Mouse (Mus musculus) kidney, adult 2 months (tissue): ENCODE measurements at regions not wholly inside any gene's neighbourhood (a gene's known extent, or its start where the extent isn't known, plus 50 kb on each side); places are given as distances from the start of the nearest gene placed in this dataset.
A peak's percentile ranks its signal among the peaks of the same experiment; 100 is the strongest.

ENCODE experiments used
- DNase-seq: peaks from one replicate; pipeline ENCODE4 v3.0.0; 2021
- H3K27ac ChIP-seq: fragments of 200-500 bp; 2 replicates; pipeline ENCODE4 v1.5.1; 2012; ENCODE audit warnings: low read depth, low read length, control low read depth, inconsistent platforms; ENCODE audit not compliant: insufficient read depth
- H3K27me3 ChIP-seq: fragments of 200-500 bp; replicated peaks from 2 replicates; pipeline ENCODE4 v1.6.1; 2012; ENCODE audit warnings: mild to moderate bottlenecking, moderate library complexity, low read length, inconsistent platforms; ENCODE audit not compliant: control insufficient read depth, insufficient read depth
- H3K36me3 ChIP-seq: fragments of 200-500 bp; 2 replicates; pipeline ENCODE4 v1.6.1; 2012; ENCODE audit warnings: mild to moderate bottlenecking, moderate library complexity, low read length, inconsistent platforms; ENCODE audit not compliant: control insufficient read depth, insufficient read depth
- H3K4me1 ChIP-seq: fragments of 200-500 bp; 2 replicates; pipeline ENCODE4 v1.6.1; 2011; ENCODE audit warnings: low read length; ENCODE audit not compliant: control insufficient read depth, insufficient read depth
- H3K4me3 ChIP-seq: fragments of 200-500 bp; 2 replicates; pipeline ENCODE4 v1.5.1; 2011; ENCODE audit warnings: mild to moderate bottlenecking, low read depth, low read length, control low read depth; ENCODE audit not compliant: insufficient read depth
- CTCF ChIP-seq: fragments of 200-500 bp; conservative IDR thresholded peaks from 2 replicates; pipeline ENCODE4 v1.5.1; 2011; ENCODE audit warnings: low read depth, mild to moderate bottlenecking, control low read depth, low read length, moderate library complexity, mixed read lengths; ENCODE audit not compliant: insufficient read depth, insufficient read length
- POLR2A ChIP-seq: fragments of 200-500 bp; IDR thresholded peaks from one replicate; pipeline ENCODE4 v1.6.1; 2011; ENCODE audit warnings: low read depth, low read length, control low read depth
- WGBS: fragments of 180-500 bp; shearing (Covaris S2); methylation state at CpG from one replicate; pipeline ENCODE4 v1.1.7; 2018; 5-methylcytosine and 5-hydroxymethylcytosine counted together

- TF ChIP-seq POLR2A: no peak
- no peak for TF ChIP-seq CTCF
- Histone ChIP-seq H3K36me3 (no peaks in the 10 kb centered on the region), H3K4me1 (no peaks in the 10 kb centered on the region), H3K27ac (no peak overlapping the region), H3K4me3 (no peak overlapping the region), H3K27me3 (no peaks in the 10 kb centered on the region)
- WGBS: 48% methylated on average over 6 of the region's 6 CpGs
- no peak for DNase-seq
Measured at GRCm38 (mm10) chr9:30632164-30633146, 205.5 kb downstream of the Snx19 start.

- no peaks in the 10 kb centered on the region for H3K27me3 ChIP-seq
- no peaks in the 10 kb centered on the region for H3K4me1 ChIP-seq
- no peak for TF ChIP-seq POLR2A
- no peak for TF ChIP-seq CTCF
- no peaks in the 10 kb centered on the region for H3K36me3 ChIP-seq
- H3K4me3 ChIP-seq: no peak overlapping the region
- DNase-seq: no peak
- H3K27ac ChIP-seq: no peak overlapping the region
- 79% methylated on average over 8 of the region's 8 CpGs for WGBS
Measured at GRCm38 (mm10) chr9:30625635-30626034, 198.7 kb downstream of the Snx19 start.

- no peaks in the 10 kb centered on the region for H3K36me3 ChIP-seq
- DNase-seq: no peak
- H3K4me3 ChIP-seq: no peak overlapping the region
- H3K27me3 ChIP-seq: no peaks in the 10 kb centered on the region
- 55% methylated on average over 3 of the region's 3 CpGs for WGBS
- TF ChIP-seq POLR2A (no peak), CTCF (no peak)
- H3K4me1 ChIP-seq: no peaks in the 10 kb centered on the region
- no peak overlapping the region for H3K27ac ChIP-seq
Measured at GRCm38 (mm10) chr9:30625090-30625489, 198.2 kb downstream of the Snx19 start.

- Histone ChIP-seq H3K36me3 (no peaks in the 10 kb centered on the region), H3K27me3 (no peaks in the 10 kb centered on the region), H3K27ac (no peak overlapping the region), H3K4me3 (no peak overlapping the region), H3K4me1 (no peaks in the 10 kb centered on the region)
- TF ChIP-seq CTCF: no peak
- TF ChIP-seq POLR2A: no peak
- WGBS: 83% methylated on average over 5 of the region's 5 CpGs
- no peak for DNase-seq
Measured at GRCm38 (mm10) chr9:30624481-30624880, 197.6 kb downstream of the Snx19 start.

- no peak overlapping the region for H3K27ac ChIP-seq
- TF ChIP-seq POLR2A (no peak), CTCF (no peak)
- no peaks in the 10 kb centered on the region for H3K4me1 ChIP-seq
- DNase-seq: no peak
- H3K27me3 ChIP-seq: no peaks in the 10 kb centered on the region
- WGBS: 93% methylated on average over 2 of the region's 2 CpGs
- H3K36me3 ChIP-seq: no peaks in the 10 kb centered on the region
- H3K4me3 ChIP-seq: no peak overlapping the region
Measured at GRCm38 (mm10) chr9:30619325-30619724, 192.4 kb downstream of the Snx19 start.

- no peak overlapping the region for H3K27ac ChIP-seq
- TF ChIP-seq POLR2A (no peak), CTCF (no peak)
- H3K4me3 ChIP-seq: no peak overlapping the region
- H3K36me3 ChIP-seq: no peaks in the 10 kb centered on the region
- H3K27me3 ChIP-seq: no peaks in the 10 kb centered on the region
- 75% methylated on average over 2 of the region's 2 CpGs for WGBS
- no peak for DNase-seq
- H3K4me1 ChIP-seq: no peaks in the 10 kb centered on the region
Measured at GRCm38 (mm10) chr9:30618181-30618580, 191.3 kb downstream of the Snx19 start.

- no peaks in the 10 kb centered on the region for H3K27me3 ChIP-seq
- peak; percentile 38 for DNase-seq
- no peaks in the 10 kb centered on the region for H3K36me3 ChIP-seq
- TF ChIP-seq POLR2A (no peak), CTCF (no peak)
- H3K4me3 ChIP-seq: no peak overlapping the region
- H3K4me1 ChIP-seq: no peaks in the 10 kb centered on the region
- H3K27ac ChIP-seq: peak overlapping the region; percentile 59
- 62% methylated on average over 6 of the region's 6 CpGs for WGBS
Measured at GRCm38 (mm10) chr9:30613715-30614114, 186.8 kb downstream of the Snx19 start.
